Mouse (Mus musculus) heart, adult 8-10 months (tissue): ENCODE data around the gene Gpx1. TPM values are rescaled to one million over a fixed set of nuclear protein-coding genes. Genes with fewer than 3 reads are reported as not detected.
"Not testable (repeated sequence)": the region's sequence is repeated elsewhere in the genome, so short reads cannot be mapped to it uniquely, and the experiment has no call there.

Experiments used
- DNase-seq: peaks from one replicate; pipeline ENCODE4 v3.0.0; 2022; ENCODE audit warnings: low spot score
- total RNA-seq, 4 experiments: library from RNA; stranded (reverse); gene quantifications; 2 replicates each; pipeline ENCODE4 v1.2.4; 2022

Gene Gpx1
- 100 to 1,000 TPM in 1 of 4 experiments, 10 to 100 TPM in 3; 67.6 to 101 (median 81.7) TPM for total RNA-seq

GRCm38 (mm10) chr9:108338886-108339781 lies at the start of gene Gpx1:
Gene Gpx1 (plus strand): TSS chr9:108338903.
- peak; percentile 97 for DNase-seq

- no peak for DNase-seq
Observed at GRCm38 (mm10) chr9:108289347-108289746, 49.4 kb upstream of the Gpx1 start.

DNA sequence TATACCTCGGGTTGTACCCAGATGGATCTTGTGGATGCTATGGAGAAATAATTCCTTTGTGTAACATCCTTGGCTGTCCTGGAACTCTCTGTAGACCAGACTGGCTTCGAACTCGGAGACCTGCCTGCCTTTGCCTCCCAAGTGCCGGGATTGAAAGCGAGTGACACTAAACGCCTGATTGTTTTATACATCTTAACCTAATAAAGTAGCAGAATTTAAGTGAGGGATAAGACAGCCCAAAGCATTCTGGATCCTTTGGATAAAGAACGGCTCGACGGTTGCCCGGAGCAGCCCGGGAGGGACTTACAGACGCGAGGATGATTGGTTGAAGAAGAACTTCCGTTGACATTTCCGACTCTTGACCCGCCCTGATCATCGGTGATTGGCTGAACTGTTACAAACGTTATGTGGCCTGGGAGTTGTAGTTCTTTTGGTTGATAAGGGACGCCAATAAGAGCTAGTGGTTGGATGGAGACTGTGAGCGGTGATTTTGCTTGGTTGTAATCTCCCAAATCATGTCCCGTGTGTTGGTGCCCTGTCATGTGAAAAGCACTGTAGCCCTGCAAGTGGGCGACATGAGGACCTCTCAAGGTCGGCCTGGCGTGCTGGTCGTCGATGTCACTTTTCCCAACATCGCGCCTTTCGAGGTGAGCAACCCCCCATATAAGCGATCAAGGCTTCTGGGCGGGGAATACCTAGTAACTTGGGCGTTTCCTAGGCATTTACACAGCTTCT lies 48.5 kb upstream of the Gpx1 start, which contains the start of gene Nicn1:
Gene Nicn1, plus strand, starts transcription at position 414 of the 735 bp plus-strand sequence.
- DNase-seq = peak; percentile 96

DNA sequence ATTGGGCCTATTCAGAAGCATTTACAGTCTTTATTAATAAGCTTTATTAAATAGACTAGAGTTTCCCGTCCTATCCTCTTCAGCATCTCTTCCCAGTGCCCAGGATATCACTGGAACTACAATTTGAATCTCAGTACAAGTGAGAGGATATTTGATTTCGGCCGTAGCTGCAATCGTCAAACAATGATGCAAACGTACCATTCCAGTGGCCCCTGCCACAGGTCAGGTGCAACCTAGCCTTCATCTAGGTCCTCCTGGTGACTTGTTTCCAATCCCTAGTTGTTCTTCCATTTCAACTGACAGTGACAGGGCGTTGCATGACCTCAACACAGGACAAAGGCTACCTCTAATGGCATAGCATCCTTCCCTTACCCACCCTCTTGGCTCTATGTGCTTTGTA lies 47.9 kb upstream of the Gpx1 start:
- no peak for DNase-seq

- no peak for DNase-seq
Observed at GRCm38 (mm10) chr9:108296453-108297355, 42.0 kb upstream of the Gpx1 start, which contains the start of gene Amt. Gene Amt (plus strand): TSS chr9:108296853.

DNA sequence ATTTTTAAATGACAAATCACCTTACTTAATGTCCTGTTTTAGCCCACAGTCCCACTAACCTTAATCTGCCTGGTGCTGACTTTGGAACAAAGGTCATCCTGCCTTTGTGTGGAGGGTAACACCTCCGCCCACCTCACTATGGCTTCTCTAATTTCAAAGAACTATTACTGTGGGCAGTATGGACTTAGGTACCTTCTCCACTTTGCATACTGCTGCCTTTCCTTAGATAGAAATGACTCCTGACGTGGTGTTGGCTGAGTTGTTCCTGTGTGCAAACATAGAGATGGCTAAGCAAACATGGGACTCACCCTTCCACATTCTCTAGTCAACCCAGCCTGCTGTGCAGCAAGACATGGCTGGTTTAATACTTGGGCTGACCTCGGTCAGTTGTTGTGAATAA lies 36.9 kb upstream of the Gpx1 start:
- no peak for DNase-seq

GRCm38 (mm10) chr9:108304716-108305115 lies 34.0 kb upstream of the Gpx1 start:
- DNase-seq = peak; percentile 44

DNA sequence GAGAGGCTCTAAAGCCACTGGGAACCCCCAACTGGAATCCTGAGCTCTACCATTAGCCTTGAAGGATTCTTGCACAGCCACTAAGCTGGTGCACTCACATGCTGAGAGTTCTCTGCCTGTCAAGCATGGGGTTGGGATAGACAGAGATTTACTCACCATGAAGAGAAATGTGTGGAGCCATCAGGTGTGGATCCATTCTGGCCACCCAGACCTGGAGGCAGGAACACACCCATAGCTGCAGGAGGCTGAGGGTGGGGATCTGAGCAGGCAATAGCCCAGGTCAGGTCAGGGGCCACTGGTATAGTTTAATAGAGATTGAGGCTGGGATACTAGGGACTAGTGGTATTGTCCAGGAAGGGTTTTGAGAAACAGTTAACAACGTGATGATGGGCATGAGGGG lies 33.5 kb upstream of the Gpx1 start:
- DNase-seq = no peak

DNA sequence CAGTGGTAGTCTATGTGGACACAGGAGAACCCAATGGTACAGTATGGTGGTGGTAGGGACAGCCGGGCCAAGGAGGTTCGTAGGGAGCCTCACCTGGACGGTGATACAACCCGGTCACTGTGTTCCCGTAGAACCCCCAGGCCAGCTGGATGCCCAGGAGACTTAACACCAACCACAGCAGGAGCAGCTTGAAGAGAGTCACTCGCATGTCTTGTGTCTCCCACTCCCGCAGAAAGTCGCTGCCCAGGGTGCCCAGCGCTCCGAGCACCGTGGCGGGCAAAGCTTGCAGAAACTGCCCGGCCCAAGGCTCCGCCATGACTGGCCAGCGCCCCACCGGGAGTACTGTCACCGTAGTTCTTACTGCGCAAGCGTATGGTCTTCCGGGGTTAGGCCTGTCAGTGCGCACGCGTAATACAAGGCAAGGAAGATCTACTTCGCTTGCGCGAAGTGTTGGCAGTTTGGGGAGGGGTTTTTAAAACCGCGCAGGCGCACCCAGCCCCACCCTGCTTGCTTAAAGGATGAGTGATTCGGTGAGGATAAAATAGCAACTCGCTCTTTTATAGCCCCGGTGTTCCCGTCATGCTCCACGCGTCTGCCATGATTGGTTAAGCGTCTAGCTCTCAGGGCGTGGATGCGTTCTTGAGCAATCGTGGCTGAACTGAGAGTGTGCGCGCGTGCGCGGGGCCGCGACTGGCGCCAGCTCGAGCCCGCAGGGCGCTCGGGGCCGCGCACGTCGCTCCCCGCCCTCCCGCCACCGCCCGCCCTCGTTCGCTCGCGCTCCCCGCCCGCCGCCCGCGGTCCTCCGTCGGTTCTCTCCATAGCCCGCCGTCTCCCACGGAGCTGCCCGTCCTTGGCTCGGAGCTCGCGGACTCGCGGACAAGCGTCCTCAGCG lies 32.8 kb upstream of the Gpx1 start, which contains the start of the genes Rhoa and Tcta:
Gene Rhoa, plus strand, starts transcription at position 501 of the 892 bp plus-strand sequence.
Gene Tcta, minus strand, starts transcription at position 532 of the 892 bp plus-strand sequence.
- peak; percentile 100 for DNase-seq

GRCm38 (mm10) chr9:108306571-108306980 lies 32.1 kb upstream of the Gpx1 start:
- DNase-seq = no peak

DNA sequence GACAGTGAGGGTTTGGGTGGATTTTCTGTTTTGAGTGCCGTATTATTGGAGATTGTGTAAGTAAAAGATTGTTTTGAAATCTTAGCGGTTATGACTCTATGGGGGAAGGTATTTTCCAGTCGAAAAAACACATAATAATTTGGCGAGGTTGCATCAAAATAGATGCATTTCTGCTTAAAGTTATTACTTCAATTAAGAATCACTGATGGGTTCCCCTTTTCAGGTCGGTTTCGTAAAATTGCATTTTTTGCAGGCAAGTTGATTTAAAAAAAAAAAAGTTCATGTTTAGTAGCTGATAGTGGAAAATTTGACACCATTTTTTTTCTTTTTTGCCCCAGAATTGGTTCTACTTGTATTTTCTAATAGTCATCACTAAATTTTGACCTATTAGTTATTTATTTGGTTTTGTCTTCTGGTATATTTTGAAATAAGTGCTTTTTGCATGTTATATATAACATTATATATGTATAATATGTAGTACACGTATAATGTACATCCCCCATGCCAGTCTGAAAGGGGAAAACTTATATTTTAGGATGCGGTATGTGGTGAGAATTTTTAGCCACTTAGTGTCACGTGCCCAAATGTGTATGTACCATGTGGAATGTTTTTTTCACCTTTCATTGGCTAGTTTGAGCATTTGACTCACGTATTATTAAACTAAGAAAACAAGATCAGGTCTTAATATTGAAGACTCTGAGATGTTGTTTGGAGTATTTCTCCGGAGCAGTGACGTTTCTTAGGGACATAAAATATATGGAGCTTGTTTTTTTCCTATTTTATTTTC lies 31.5 kb upstream of the Gpx1 start:
- peak; percentile 12 for DNase-seq

DNA sequence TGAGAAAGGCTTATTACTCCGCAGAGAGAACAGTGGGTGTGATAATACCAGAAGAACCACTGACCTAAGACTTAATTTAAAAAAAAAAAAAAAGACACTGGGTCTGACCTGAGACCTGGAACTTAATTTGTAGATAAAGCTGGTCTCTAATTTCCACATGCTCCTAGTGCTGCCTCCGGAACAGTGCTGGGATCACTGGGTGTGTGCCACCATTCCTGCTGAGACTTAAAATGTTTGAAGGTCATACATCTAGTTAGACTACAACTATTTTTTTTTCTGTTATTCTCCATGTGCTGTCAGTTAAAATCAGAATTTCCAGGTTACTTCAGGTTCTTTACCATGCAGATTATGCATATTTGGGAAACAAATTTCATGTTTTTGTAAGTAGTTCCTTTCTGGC lies 30.6 kb upstream of the Gpx1 start:
- no peak for DNase-seq

DNA sequence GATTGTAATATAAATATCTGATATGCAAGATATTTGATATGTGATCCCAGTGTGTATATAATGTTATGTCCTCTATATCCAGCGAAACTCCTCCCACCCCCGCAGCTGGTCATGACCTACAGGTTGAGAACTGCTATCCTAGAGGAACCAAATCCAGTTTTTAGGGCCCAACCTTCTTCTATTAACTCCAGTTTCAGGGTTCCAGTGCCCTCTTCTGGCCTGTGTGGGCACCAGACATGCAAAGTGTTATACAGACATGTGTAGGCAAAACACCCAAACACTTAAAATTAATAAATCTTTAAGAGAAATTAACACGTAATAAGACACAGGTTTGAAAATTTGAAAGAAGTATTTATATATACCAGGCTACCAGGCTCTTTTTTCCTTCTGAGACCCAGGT lies 21.1 kb upstream of the Gpx1 start:
- DNase-seq = no peak

GRCm38 (mm10) chr9:108318462-108318861 lies 20.2 kb upstream of the Gpx1 start:
- DNase-seq = no peak

- not testable (repeated sequence) for DNase-seq
Observed at GRCm38 (mm10) chr9:108322054-108322453, 16.6 kb upstream of the Gpx1 start.

- DNase-seq = no peak
Observed at GRCm38 (mm10) chr9:108324784-108325183, 13.9 kb upstream of the Gpx1 start.

- no peak for DNase-seq
Observed at GRCm38 (mm10) chr9:108325811-108326210, 12.9 kb upstream of the Gpx1 start.

DNA sequence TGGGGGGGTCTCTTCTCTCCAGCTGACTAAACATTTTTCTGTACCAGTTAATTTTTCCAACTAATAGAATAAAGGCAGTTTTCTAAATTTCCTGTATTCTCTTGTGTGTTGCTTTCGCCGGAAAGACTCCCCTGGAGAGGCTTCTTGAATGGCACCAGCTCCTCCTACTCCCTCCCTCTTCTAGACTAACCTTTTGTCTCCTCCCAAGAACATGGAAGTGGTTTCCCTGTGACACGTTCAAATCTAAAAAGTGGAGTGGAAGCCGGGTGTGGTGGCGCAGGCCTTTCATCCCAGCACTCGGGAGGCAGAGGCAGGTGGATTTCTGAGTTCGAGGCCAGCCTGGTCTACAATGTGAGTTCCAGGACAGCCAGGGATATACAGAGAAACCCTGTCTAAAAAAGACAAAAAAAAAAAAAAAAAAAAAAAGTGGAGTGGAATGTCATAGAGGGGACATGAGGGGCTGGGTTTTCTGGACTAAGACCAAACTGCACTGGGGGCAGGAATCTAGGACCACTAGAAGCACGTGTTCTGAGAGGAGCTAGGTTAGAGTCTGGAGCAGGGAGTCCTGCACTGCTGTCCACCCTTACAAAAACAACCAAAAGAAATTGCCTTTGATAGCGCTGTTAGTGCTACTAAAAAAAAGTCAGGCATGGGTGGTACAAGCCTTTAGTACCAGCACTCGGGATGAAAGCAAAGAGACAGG lies 704 bp upstream of the Gpx1 start:
- DNase-seq = no peak

DNA sequence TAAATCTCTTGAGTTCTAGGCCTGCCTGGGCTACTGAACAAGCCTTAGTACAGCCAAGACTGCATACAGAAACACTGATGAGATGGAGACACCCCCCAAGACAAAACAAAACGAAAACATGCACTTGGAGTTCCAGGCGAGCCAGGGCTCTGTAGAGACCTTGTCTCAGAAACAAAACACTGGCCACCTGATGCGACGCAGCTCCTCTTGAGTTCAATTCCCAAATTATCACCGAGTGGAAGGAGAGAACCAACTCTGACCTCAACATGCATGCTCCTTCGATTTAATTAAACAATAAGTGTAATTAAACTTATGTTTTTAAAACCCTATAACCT lies 185 bp upstream of the Gpx1 start:
- no peak for DNase-seq
